ENCODE assay signal across 16 mouse cellular contexts in genomic region chr13:83820721-83821120, GRCm38 (mm10).
"Had no signal": no experiment of that assay in that cellular context is flagged by ENCODE, and none has a peak within 500 bp of the region (broad histone marks: within the 10 kb centered on the region; RNA-seq: fewer than 3 reads in every experiment).

No protein-coding gene starts in this region.

- H3K9me3 ChIP-seq: liver, embryonic 15.5 days; megakaryocyte, embryonic 14.5 days; midbrain, embryonic 15.5 days; stomach, embryonic 15.5 days had no signal

- H3K27ac ChIP-seq: kidney, postnatal 0 days; layer of hippocampus, adult 2 months; liver, embryonic 15.5 days; macrophage; midbrain, embryonic 15.5 days; stomach, embryonic 15.5 days had no signal

- H3K27me3 ChIP-seq: liver, embryonic 15.5 days; megakaryocyte, embryonic 14.5 days; midbrain, embryonic 15.5 days; stomach, embryonic 15.5 days had no signal

- H3K4me1 ChIP-seq: liver, embryonic 15.5 days; megakaryocyte, embryonic 14.5 days; midbrain, embryonic 15.5 days; stomach, embryonic 15.5 days had no signal

- H3K4me2 ChIP-seq: liver, embryonic 11.5 days; liver, embryonic 15.5 days; midbrain, embryonic 11.5 days; midbrain, embryonic 15.5 days; stomach, embryonic 15.5 days had no signal

- DNase-seq: kidney, adult 9 months; kidney, postnatal 4 days; lung, adult 2 months; lung, postnatal 10 days; right cerebral cortex, postnatal 14 days; thymus, adult 2 months; thymus, postnatal 25 days had no signal

- H3K4me3 ChIP-seq: layer of hippocampus, adult 2 months; liver, embryonic 15.5 days; megakaryocyte, embryonic 14.5 days; midbrain, embryonic 15.5 days; stomach, embryonic 15.5 days had no signal

- ATAC-seq: midbrain, embryonic 15.5 days had no signal

- H3K9ac ChIP-seq: liver, embryonic 15.5 days; midbrain, embryonic 15.5 days; stomach, embryonic 15.5 days had no signal

- H3K36me3 ChIP-seq: liver, embryonic 15.5 days; midbrain, embryonic 15.5 days; stomach, embryonic 15.5 days had no signal
